Mouse (Mus musculus) activated CD4-positive, CD25-positive, alpha-beta regulatory T cell, adult 4 months (primary cell): ENCODE data around the gene Wdfy3. TPM values are rescaled to one million over a fixed set of nuclear protein-coding genes. Genes with fewer than 3 reads are reported as not detected.
"Not testable (repeated sequence)": the region's sequence is repeated elsewhere in the genome, so short reads cannot be mapped to it uniquely, and the experiment has no call there.

Experiments
- ATAC-seq: one replicate; pipeline ENCODE4 v1.8.0; 2017
- polyA plus RNA-seq, 2 experiments: library from polyadenylated mRNA; unstranded; fragments of 100-300 nt; shearing (Covaris generic); gene quantifications; one replicate each; pipeline ENCODE4 v1.2.1; 2017

The Wdfy3 gene
- polyA plus RNA-seq = under 1 TPM; 0.07 to 0.10 TPM

GRCm38 (mm10) chr5:102069767-102070413, at the start of gene Wdfy3:
Gene Wdfy3 (minus strand): TSS chr5:102069921.
- no peak for ATAC-seq

- no peak for ATAC-seq
Observed at GRCm38 (mm10) chr5:102113009-102113408, 43.3 kb upstream of the Wdfy3 start.

GRCm38 (mm10) chr5:102112034-102112433, 42.3 kb upstream of the Wdfy3 start:
- ATAC-seq = no peak

GRCm38 (mm10) chr5:102110031-102110430, 40.3 kb upstream of the Wdfy3 start:
- ATAC-seq = no peak

- ATAC-seq = no peak
Observed at GRCm38 (mm10) chr5:102105919-102106318, 36.2 kb upstream of the Wdfy3 start.

- not testable (repeated sequence) for ATAC-seq
Observed at GRCm38 (mm10) chr5:102101815-102102214, 32.1 kb upstream of the Wdfy3 start.

- ATAC-seq = no peak
Observed at GRCm38 (mm10) chr5:102100246-102101241, 30.8 kb upstream of the Wdfy3 start.

- no peak for ATAC-seq
Observed at GRCm38 (mm10) chr5:102095576-102095975, 25.9 kb upstream of the Wdfy3 start.

GRCm38 (mm10) chr5:102090686-102091085, 21.0 kb upstream of the Wdfy3 start:
- ATAC-seq = no peak

- no peak for ATAC-seq
Observed at GRCm38 (mm10) chr5:102084737-102085705, 15.3 kb upstream of the Wdfy3 start.

GRCm38 (mm10) chr5:102074086-102074485, 4.4 kb upstream of the Wdfy3 start:
- no peak for ATAC-seq

- no peak for ATAC-seq
Observed at GRCm38 (mm10) chr5:102072057-102072456, 2.3 kb upstream of the Wdfy3 start.

- ATAC-seq = no peak
Observed at GRCm38 (mm10) chr5:102071241-102071640, 1.5 kb upstream of the Wdfy3 start.

GRCm38 (mm10) chr5:102070788-102071187, 1.1 kb upstream of the Wdfy3 start:
- no peak for ATAC-seq

- no peak for ATAC-seq
Observed at GRCm38 (mm10) chr5:102070414-102070768, 670 bp upstream of the Wdfy3 start.

- no peak for ATAC-seq
Observed at GRCm38 (mm10) chr5:102069051-102069766, 512 bp downstream of the Wdfy3 start.

- no peak for ATAC-seq
Observed at GRCm38 (mm10) chr5:102066458-102066857, 3.3 kb downstream of the Wdfy3 start.

GRCm38 (mm10) chr5:102063013-102063752, 6.5 kb downstream of the Wdfy3 start:
- no peak for ATAC-seq

- no peak for ATAC-seq
Observed at GRCm38 (mm10) chr5:102061816-102062215, 7.9 kb downstream of the Wdfy3 start.

GRCm38 (mm10) chr5:102055946-102056345, 13.8 kb downstream of the Wdfy3 start:
- no peak for ATAC-seq

GRCm38 (mm10) chr5:102055130-102055641, 14.5 kb downstream of the Wdfy3 start:
- ATAC-seq = no peak
